Mouse (Mus musculus) gastrocnemius, adult 2 months (tissue): ENCODE data around the gene Tcf7. TPM values are rescaled to one million over a fixed set of nuclear protein-coding genes. Genes with fewer than 3 reads are reported as not detected.

Experiments used
- DNase-seq: peaks from one replicate; pipeline ENCODE4 v3.0.0; 2022
- H3K27ac ChIP-seq: fragments of 200-600 bp; 2 replicates; pipeline ENCODE4 v1.8.1; 2022; ENCODE audit warnings: mild to moderate bottlenecking
- H3K4me3 ChIP-seq: fragments of 200-600 bp; 2 replicates; pipeline ENCODE4 v1.8.1; 2022; ENCODE audit warnings: mild to moderate bottlenecking, moderate library complexity
- CTCF ChIP-seq: fragments of 200-600 bp; IDR thresholded peaks from 2 replicates; pipeline ENCODE4 v1.8.1; 2022; ENCODE audit warnings: antibody characterized with exemption, mild to moderate bottlenecking, moderate library complexity
- intact Hi-C: fragments of 180-260 bp; cut with DNase I; formaldehyde crosslinking; loops from one replicate; pipeline ENCODE4 v1.15.1; 2025
- total RNA-seq, 2 experiments: library from RNA; stranded (reverse); gene quantifications; 2 replicates each; pipeline ENCODE4 v1.2.3; 2021

Gene Tcf7
- total RNA-seq, 2 experiments from 2014 or later = 0.31 to 0.59 TPM

DNA sequence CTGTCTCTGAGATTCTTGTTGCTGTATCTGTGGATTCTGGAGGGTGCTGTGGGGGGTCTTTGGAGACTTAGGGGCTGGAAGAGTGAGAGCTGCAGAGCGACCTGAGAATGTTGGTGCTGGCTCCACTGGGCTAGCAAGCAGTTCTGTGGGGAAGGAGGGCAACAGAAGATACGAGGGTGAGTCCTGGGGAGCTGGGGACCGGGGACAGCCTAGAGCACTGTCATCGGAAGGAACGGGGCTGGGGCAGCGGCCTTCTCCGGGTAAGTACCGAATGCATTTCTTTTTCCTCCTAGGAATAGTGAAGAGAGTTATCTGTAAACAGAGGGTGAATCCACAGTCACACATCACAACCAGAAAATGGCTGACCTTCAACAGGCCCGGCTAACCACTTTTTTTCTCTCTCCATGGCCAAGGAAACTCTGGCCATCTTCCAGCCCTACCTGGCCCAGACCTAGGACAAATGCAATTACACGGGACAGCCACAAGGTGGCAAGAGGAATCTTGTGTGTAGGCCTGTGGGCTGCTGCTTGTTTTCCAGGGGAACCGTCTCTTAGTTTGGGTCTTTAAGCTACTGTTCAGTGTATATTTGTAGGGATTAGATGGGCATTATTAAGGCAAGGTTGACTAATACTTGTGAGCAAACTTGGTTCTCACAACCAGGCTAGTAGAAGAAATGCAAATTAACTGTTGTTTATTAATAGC is 29.0 kb downstream of the Tcf7 start:
- H3K27ac ChIP-seq = peak overlapping the region; percentile 4
- intact Hi-C loops = loop anchor here (1.0 to 2.0 kb wide), 2 partner anchors 43 to 89 kb away; no protein-coding TSS in a partner anchor
- peak; percentile 78 for DNase-seq

DNA sequence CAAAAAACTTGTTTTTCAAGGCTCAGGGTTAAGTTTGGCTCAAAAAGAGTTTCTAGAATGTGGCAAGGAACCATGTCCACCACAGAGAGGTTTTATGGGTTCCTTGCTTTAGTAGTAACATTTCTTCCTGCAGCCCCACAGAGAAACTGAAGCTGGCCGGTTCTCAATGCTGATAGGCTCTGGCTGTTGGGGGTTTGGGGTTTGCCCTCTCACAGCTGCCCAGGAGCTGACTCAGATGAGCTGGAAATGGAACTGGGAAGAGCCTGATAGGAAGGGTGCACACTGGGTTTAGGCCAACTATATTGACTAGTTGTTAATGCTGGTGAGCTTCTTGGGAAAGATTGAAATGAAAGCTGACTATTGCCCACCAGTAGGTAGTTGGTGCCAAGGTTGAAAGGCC is 30.1 kb downstream of the Tcf7 start:
- DNase-seq = no peak
- TF ChIP-seq CTCF = no peak
- Histone ChIP-seq H3K4me3 (no peak overlapping the region), H3K27ac (peak overlapping the region; percentile 31)
- intact Hi-C loops = no loop called here

More for the DNA sequence above, 29.0 kb downstream of the Tcf7 start:
- H3K4me3 ChIP-seq = no peak overlapping the region
- peak; percentile 92 for TF ChIP-seq CTCF

DNA sequence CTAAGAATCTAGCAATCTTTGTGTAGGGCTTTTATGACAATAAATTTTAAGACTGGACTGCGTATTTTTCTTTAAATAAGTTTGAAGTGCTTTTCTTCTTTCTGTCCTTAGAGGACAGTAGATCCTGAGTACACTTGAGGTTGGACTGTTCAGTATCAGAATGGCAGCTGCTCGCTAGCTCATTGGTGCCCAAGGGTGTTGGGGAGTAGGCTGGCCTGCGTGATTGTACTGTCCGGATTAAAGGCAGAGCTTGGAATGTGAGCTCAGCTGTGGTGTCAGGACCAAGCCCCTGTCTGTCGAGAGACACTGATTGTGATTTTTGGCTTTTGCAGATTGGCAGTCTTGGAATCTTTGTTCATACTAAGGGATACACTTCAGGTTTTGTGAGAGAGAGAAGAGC is 31.0 kb downstream of the Tcf7 start:
- intact Hi-C loops = no loop called here
- no peak for DNase-seq
- TF ChIP-seq CTCF = no peak
- no peak overlapping the region for H3K4me3 ChIP-seq
- H3K27ac ChIP-seq = no peak overlapping the region

DNA sequence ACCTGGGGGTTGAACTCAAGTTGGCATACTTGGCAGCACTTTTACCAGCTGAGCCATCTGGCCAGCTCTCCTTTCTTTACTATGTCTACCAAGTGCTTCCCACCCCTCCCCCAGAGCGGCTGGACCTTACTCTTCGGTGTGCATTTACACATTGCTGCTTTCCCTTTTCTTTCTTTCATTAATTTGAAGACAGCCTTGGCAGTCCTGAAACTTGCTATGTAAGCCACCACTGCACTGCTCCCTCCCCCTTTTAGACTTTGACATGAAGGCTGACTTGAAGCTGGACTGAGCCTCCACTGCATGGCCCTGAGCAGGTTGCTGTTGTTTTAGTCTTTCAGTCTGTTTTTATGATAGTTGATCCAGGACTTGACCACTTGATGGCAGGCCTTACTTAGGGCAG is 33.4 kb downstream of the Tcf7 start:
- H3K27ac ChIP-seq = no peak overlapping the region
- intact Hi-C loops = no loop called here

DNA sequence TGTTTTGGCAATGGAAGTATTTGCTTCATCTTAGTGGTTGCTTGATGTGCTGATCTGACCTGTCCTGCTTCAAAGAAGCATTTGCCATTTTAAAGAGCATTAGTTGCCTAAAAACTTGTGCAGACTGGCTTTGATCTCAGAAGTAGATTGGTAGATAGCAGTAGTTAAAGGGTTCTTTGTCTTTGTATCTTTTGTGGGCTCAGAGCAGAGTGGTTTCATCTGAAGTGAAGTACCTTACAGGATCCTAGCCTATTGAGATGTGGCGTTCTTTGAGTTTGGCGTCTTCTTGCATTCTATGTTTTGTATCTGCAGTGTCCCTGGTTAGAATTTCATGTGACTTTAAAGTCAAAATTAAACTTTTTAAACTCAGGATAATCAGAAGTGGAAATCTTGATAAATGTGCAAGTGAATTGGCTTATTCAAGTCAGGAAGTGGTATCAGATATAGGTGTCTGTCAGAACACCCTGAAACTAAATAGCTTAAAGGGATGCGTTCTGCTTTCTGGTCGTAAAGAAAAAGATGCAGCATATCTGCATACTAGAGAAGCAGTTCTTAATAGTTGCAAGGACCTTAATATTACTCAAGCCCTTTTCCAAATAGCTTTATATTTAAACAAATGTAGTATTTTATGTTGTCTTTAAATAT is 41.8 kb downstream of the Tcf7 start:
- Histone ChIP-seq H3K27ac (no peak overlapping the region), H3K4me3 (no peak overlapping the region)
- no peak for TF ChIP-seq CTCF
- intact Hi-C loops = no loop called here
- DNase-seq = no peak

More for the DNA sequence above, 33.4 kb downstream of the Tcf7 start:
- DNase-seq = no peak
- H3K4me3 ChIP-seq = no peak overlapping the region
- TF ChIP-seq CTCF = no peak

DNA sequence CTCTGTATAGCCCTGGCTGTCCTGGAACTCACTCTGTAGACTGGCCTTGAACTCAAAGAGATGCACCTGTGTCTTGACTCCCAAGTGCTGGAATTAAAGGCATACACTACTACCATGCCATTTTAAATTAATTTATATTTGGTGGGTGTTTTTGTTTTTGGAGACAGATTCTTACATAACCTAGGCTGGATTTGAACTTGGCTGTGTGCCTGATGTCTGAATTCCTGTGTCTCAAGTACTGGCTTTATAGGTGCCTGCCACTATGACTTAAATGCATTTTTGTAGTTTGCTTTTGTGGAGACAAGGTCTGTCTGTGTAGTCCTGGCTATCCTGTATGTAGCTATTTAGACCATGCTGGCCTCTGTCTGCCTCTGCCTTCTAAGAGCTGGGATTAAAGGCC is 48.3 kb downstream of the Tcf7 start:
- intact Hi-C loops = no loop called here
- Histone ChIP-seq H3K27ac (peak overlapping the region; percentile 99), H3K4me3 (peak overlapping the region; percentile 99)
- no peak for TF ChIP-seq CTCF
- no peak for DNase-seq

DNA sequence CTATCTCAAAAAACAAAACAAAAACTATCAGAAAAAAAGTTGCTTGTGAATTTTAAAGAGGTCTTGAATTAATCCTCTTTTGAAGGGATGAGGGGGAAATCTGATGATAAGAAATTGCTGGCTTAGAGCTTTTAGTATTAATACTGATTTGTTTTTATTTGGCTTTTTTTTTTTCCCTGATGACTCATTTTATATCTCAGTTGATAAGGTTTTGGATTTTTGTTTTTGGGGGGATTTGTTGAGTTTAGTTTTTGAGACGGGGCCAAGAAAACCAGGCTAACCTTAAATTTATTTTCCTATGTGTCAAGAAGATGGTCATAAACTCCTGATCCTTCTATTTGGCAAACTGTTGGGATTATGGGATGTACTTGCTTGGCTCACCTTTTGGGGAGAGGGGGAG is 48.9 kb downstream of the Tcf7 start:
- intact Hi-C loops = no loop called here
- H3K4me3 ChIP-seq = peak overlapping the region; percentile 99
- no peak for DNase-seq
- no peak for TF ChIP-seq CTCF
- H3K27ac ChIP-seq = peak overlapping the region; percentile 99

DNA sequence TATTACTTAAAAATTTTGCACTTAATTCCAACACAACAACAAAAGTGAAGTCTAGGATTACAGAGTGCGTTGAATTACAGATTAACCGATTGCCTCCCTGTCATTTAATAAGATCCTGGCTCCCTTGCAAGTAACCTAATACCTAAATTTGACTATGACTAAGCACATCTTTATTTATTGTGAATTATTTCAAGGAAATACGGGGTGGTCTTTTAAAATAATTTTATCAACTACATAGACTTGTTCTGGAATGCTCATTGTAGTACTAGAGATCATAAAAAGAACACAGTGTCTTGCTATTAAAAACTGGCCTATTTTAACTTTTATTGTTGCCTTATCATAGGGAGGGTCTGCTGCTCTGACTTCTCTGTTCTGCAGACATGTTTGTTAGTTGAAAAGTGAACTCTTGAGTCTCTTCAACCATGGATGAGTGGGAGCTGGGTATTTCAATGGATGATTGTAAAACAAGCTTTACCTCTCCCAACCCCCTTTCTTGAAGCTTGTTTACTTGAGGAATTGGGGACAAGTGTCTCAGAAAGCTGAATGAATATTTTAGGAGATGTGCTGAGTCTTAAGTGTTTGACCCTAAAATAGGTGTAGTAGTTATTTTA is 49.7 kb downstream of the Tcf7 start:
- H3K27ac ChIP-seq = peak overlapping the region; percentile 99
- no peak for DNase-seq
- peak overlapping the region; percentile 99 for H3K4me3 ChIP-seq
- TF ChIP-seq CTCF = no peak
- intact Hi-C loops = no loop called here

DNA sequence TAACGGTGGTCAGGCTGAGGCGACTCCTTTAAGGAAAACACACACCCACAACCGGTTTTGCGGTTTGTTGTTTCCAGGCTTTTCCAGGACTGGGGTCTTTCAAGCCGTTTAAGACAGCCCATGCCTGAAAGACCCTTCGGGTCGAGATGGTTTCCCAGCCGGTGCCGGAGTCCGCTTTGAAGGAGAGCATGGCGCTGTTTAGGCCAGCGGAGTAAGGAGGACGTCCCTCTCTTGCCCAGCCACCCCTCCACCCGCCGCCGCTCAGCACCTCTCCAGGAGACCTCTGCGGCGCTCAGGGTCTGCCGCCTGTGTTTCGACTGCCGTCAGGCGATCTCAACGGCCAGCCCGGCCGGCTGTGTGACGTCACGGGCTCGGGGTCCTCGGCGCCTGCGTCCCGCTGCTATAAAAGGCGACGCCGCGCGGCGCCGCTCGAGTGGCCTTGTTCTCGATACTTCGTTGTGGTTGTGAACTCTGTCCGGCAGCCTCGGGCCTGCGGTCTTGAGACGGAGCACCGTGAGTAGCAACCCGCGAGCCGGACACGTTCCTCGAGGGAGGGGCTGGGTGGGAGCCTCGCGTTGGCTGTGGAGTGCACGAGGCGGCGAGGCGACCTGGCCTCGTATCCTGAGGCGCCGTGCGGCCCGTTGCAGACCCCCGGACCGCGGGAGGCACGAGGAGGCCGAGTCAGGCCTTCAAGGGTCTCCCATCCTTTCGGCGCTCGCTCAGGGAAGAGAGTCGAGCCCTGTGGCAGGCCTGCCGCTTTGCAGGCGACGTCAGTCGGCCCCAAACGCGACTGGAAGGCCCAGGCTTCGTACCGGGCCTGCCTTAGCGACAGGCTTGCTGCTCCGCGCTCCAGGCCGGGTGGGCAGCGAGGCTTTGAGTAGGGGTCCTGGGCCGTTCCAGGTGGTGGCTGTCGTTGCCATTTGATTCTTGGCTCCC is 50.9 kb downstream of the Tcf7 start, which contains the start of gene Skp1a:
Gene Skp1a, plus strand, starts transcription at position 390 of the 936 bp plus-strand sequence.
- TF ChIP-seq CTCF = no peak
- H3K27ac ChIP-seq = peak within 1 kb of the TSS; percentile 99
- peak; percentile 95 for DNase-seq
- H3K4me3 ChIP-seq = peak within 1 kb of the TSS; percentile 99
- intact Hi-C loops = no loop called here

DNA sequence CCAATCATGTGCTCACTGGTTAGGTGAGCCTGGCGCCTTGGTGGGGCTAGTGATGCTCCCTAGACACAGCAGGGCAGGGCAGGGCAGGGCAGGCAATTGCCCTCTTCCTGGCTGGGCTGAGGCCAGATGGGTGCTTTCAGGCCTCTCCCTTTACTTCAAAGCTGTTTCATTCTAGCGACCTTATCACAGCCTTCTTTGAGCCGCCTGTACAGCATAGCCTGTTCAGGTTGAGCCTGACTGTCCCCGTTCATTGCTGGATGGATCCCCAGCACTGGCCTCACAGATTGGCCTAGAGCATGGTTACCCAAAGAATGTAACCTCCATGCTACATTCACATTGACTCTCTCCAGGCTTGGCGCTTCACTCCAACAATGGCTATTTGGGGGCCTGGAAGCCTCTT is 52.1 kb downstream of the Tcf7 start:
- TF ChIP-seq CTCF = no peak
- H3K27ac ChIP-seq = peak overlapping the region; percentile 99
- peak overlapping the region; percentile 99 for H3K4me3 ChIP-seq
- intact Hi-C loops = no loop called here
- no peak for DNase-seq

DNA sequence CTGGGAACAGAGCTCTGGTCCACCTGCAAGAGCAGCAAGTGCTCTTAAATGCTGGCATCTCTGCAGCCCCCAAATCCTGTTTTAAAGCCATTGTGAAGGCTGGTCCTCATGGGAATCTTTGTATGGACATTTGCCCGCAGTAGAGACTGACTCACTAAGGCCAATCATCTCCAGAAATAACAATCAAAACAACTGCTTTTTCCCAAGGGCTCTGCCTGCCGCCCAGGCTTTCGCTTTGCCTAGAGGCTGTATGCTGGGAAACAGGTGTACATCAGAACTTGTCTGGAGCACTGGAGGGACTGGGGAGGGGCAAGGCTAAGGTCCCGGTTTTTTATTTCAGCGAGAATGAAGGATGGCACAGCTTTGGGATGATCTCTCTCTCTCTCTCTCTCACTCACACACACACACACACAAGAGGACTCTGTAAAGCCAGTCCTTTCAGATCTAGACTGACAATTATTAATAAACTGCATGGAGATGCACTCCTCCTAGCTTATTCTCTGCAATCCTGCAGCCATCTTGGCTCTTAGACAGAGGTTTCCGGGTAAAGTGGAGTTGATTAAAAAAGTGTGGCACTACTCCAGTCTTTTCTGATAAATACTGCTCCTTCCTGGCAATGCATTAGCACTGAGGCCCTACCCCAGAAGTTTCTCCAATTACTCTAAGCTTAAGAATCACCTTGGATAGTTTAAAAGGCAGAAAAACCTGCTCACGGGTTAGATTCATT is 53.9 kb downstream of the Tcf7 start:
- TF ChIP-seq CTCF = no peak
- Histone ChIP-seq H3K27ac (peak overlapping the region; percentile 49), H3K4me3 (peak overlapping the region; percentile 21; the same call in 1 of the 2 replicates)
- intact Hi-C loops = loop anchor here (10.0 kb wide), 1 partner anchor 116 kb away; no protein-coding TSS in a partner anchor
- no peak for DNase-seq
